Mouse (Mus musculus) brain, embryonic 14.5 days (tissue): ENCODE measurements at regions not wholly inside any gene's neighbourhood (a gene's known extent, or its start where the extent isn't known, plus 50 kb on each side); places are given as distances from the start of the nearest gene placed in this dataset.

Source experiments
- CTCF ChIP-seq: fragments of 200-500 bp; IDR thresholded peaks from 2 replicates; pipeline ENCODE4 v1.5.1; 2012; ENCODE audit warnings: inconsistent platforms, mild to moderate bottlenecking, moderate library complexity, borderline replicate concordance; ENCODE audit not compliant: insufficient read depth, insufficient read length; ENCODE audit errors: extremely low read depth
- POLR2A ChIP-seq: fragments of 200-500 bp; IDR thresholded peaks from 2 replicates; pipeline ENCODE4 v1.6.1; 2012; ENCODE audit warnings: mild to moderate bottlenecking, inconsistent platforms, borderline replicate concordance; ENCODE audit not compliant: poor library complexity, insufficient read depth, insufficient read length, severe bottlenecking; ENCODE audit errors: extremely low read depth

- TF ChIP-seq POLR2A (no peak), CTCF (no peak)
Observed at GRCm38 (mm10) chr7:136754821-136755220, 139.6 kb upstream of the Mgmt start.
